Mouse (Mus musculus): Measurements from ENCODE around the gene Ing4. TPM values are rescaled to one million over a fixed set of nuclear protein-coding genes. Genes with fewer than 3 reads are reported as not detected.
A peak's percentile ranks its signal among the peaks of the same experiment; 100 is the strongest.

Gene Ing4
- polyA plus RNA-seq, 1 experiment, result 36.2 TPM

DNA sequence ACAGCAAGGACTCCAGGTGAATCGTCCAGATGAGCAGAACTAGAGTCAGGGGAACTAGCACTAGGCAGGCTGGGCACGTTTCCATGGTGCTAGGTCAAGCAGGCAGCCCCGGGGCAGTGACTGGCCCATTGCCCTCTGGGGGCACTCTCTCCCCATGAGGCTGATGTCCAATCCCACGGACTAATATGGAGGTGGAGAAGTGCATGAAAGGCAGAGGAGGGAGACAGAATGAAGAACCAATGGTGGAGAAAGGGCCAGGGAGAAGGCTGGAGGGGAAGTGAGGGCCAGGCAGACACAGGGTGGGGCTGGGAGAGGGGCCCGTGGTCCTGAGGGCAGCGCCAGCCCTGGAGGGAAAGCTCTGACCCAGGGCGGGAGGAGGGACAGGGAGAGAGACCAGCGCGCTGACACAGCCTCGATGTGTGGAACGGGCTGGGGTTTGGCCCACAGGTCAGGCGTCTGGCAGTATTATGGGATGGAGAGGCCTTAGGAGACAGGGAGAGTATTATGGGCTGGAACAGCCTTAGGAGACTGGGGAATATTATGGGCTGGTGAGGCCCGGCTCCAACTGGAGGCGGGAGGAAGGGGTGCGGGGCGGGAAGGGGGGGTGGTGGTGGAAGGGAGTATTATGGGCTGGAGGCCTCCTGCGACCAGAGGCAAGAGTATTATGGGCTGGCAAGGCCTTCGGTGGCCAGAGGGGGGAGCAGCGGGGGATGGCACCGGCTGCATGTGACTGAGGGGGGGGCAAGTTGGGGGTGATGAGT lies 49.2 kb downstream of the Ing4 start:
- Histone ChIP-seq H3K27me3 (ENCODE audit: control insufficient read depth, insufficient read depth, low read length) (no peaks in the 10 kb centered on the region), H3K4me1 (ENCODE audit: control insufficient read depth, insufficient read depth, insufficient read length) (peaks cover 20% of the 10 kb centered on the region; the same call in 1 of the 2 replicates), H3K27ac (ENCODE audit: insufficient read depth, low read length) (peak overlapping the region; percentile 65), H3K36me3 (ENCODE audit: control insufficient read depth, insufficient read depth, low read length) (no peaks in the 10 kb centered on the region), H3K4me3 (ENCODE audit: extremely low read depth, insufficient read depth, insufficient read length) (no peak overlapping the region)
- 21% methylated on average over 20 of the region's 20 CpGs for WGBS
- no peak for DNase-seq (ENCODE audit: low read depth in 1 of 2, low spot score in 2 of 2)
- TF ChIP-seq POLR2A (IDR thresholded peaks at IDR 0.05; ENCODE audit: low read depth, low read length) (no peak), CTCF (IDR thresholded peaks at IDR 0.05; ENCODE audit: extremely low read depth, insufficient read depth, insufficient read length, insufficient replicate concordance) (no peak)

GRCm38 (mm10) chr6:125089521-125090321 lies 50.2 kb downstream of the Ing4 start:
- no peak overlapping the region for H3K4me3 ChIP-seq (ENCODE audit: extremely low read depth, insufficient read depth, insufficient read length)
- no peaks in the 10 kb centered on the region for H3K27me3 ChIP-seq (ENCODE audit: control insufficient read depth, insufficient read depth, low read length)
- TF ChIP-seq CTCF (IDR thresholded peaks at IDR 0.05; ENCODE audit: extremely low read depth, insufficient read depth, insufficient read length, insufficient replicate concordance) (no peak), POLR2A (IDR thresholded peaks at IDR 0.05; ENCODE audit: low read depth, low read length) (no peak)
- peak overlapping the region; percentile 11; the same call in 1 of the 2 replicates for H3K27ac ChIP-seq (ENCODE audit: insufficient read depth, low read length)
- no peak for DNase-seq (ENCODE audit: low read depth in 1 of 2, low spot score in 2 of 2)
- H3K4me1 ChIP-seq (ENCODE audit: control insufficient read depth, insufficient read depth, insufficient read length), result peaks cover 20% of the 10 kb centered on the region; the same call in 1 of the 2 replicates
- WGBS, result 10% methylated on average over 15 of the region's 15 CpGs
- H3K36me3 ChIP-seq (ENCODE audit: control insufficient read depth, insufficient read depth, low read length), result no peaks in the 10 kb centered on the region

GRCm38 (mm10) chr6:125090341-125091085 lies 51.0 kb downstream of the Ing4 start:
- Histone ChIP-seq H3K4me1 (ENCODE audit: control insufficient read depth, insufficient read depth, insufficient read length) (peaks cover 20% of the 10 kb centered on the region; the same call in 1 of the 2 replicates), H3K36me3 (ENCODE audit: control insufficient read depth, insufficient read depth, low read length) (no peaks in the 10 kb centered on the region), H3K27ac (ENCODE audit: insufficient read depth, low read length) (no peak overlapping the region), H3K27me3 (ENCODE audit: control insufficient read depth, insufficient read depth, low read length) (no peaks in the 10 kb centered on the region), H3K4me3 (ENCODE audit: extremely low read depth, insufficient read depth, insufficient read length) (no peak overlapping the region)
- 63% methylated on average over 10 of the region's 10 CpGs for WGBS
- TF ChIP-seq CTCF (IDR thresholded peaks at IDR 0.05; ENCODE audit: extremely low read depth, insufficient read depth, insufficient read length, insufficient replicate concordance) (no peak), POLR2A (IDR thresholded peaks at IDR 0.05; ENCODE audit: low read depth, low read length) (no peak)
- DNase-seq (ENCODE audit: low read depth in 1 of 2, low spot score in 2 of 2), result no peak

DNA sequence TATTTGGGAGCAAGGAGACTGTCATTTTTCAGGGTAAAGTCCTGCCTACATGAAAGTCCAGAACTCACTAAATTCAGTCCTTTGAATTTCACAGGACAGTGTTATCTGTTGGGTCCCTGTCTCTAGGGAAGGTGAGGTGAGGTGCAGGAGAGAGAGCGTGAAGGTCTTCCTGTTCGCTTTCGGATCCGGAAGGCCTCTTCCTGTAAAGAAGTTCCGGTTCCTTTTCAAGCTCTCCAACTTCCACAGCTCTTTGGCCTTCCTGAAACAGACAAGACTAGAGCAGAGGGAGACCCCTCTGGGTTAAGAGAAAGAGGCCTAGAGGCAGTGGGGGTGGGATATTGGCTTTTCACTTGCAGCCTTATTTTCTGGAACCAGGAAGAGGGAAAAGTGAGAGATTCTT lies 52.8 kb downstream of the Ing4 start:
- WGBS, result 15% methylated on average over 5 of the region's 5 CpGs

DNA sequence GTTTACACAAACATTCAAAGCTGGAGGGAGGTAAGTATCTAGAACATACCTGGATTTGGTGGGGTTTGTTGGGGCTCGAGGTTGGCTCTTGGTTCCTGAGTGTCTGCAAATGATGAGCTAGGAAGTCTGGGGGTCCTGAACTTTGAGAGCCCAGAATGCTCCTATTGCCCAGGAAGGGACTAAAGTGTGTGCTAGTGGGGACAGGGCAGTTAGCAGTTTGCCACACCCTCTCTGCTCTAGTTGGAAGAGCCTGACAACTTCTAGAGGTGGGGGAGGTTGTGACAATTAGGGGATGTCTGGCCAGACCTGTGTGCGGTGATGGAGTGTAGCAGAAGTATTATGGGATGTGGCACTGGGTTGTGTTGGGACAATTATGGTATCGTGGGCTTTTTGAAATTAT lies 55.3 kb downstream of the Ing4 start:
- Histone ChIP-seq H3K4me1 (ENCODE audit: control insufficient read depth, insufficient read depth, insufficient read length) (peaks cover 33% of the 10 kb centered on the region), H3K36me3 (ENCODE audit: control insufficient read depth, insufficient read depth, low read length) (peaks cover 2% of the 10 kb centered on the region; the same call in 1 of the 2 replicates), H3K27ac (ENCODE audit: insufficient read depth, low read length) (no peak overlapping the region; the same call in 1 of the 2 replicates), H3K4me3 (ENCODE audit: extremely low read depth, insufficient read depth, insufficient read length) (no peak overlapping the region), H3K27me3 (ENCODE audit: control insufficient read depth, insufficient read depth, low read length) (no peaks in the 10 kb centered on the region)
- no peak for DNase-seq (ENCODE audit: low read depth in 1 of 2, low spot score in 2 of 2)
- 42% methylated on average over 3 of the region's 3 CpGs for WGBS
- TF ChIP-seq CTCF (IDR thresholded peaks at IDR 0.05; ENCODE audit: extremely low read depth, insufficient read depth, insufficient read length, insufficient replicate concordance) (no peak), POLR2A (IDR thresholded peaks at IDR 0.05; ENCODE audit: low read depth, low read length) (no peak)

More for the DNA sequence above, 52.8 kb downstream of the Ing4 start:
- Histone ChIP-seq H3K36me3 (ENCODE audit: control insufficient read depth, insufficient read depth, low read length) (no peaks in the 10 kb centered on the region), H3K27ac (ENCODE audit: insufficient read depth, low read length) (peak overlapping the region; percentile 55; the same call in 1 of the 2 replicates), H3K4me3 (ENCODE audit: extremely low read depth, insufficient read depth, insufficient read length) (no peak overlapping the region), H3K27me3 (ENCODE audit: control insufficient read depth, insufficient read depth, low read length) (no peaks in the 10 kb centered on the region), H3K4me1 (ENCODE audit: control insufficient read depth, insufficient read depth, insufficient read length) (peaks cover 20% of the 10 kb centered on the region)
- no peak for DNase-seq (ENCODE audit: low read depth in 1 of 2, low spot score in 2 of 2)
- TF ChIP-seq CTCF (IDR thresholded peaks at IDR 0.05; ENCODE audit: extremely low read depth, insufficient read depth, insufficient read length, insufficient replicate concordance), result no peak

All from spleen, adult 2 months (tissue).